Mouse (Mus musculus) myocyte (in vitro differentiated cells): ENCODE results near the gene Commd1. TPM values are rescaled to one million over a fixed set of nuclear protein-coding genes. Genes with fewer than 3 reads are reported as not detected.

Source experiments
- H3K27me3 ChIP-seq: one replicate; pipeline ENCODE4 v1.6.1; 2011; ENCODE audit not compliant: control insufficient read depth, insufficient read depth, insufficient read length
- H3K36me3 ChIP-seq: one replicate; pipeline ENCODE4 v1.6.1; 2011; ENCODE audit not compliant: control insufficient read depth, insufficient read depth
- H3K4me2 ChIP-seq: one replicate; pipeline ENCODE4 v1.6.1; 2011; ENCODE audit warnings: low read depth, control low read depth
- H3K4me3 ChIP-seq: one replicate; pipeline ENCODE4 v1.5.1; 2011; ENCODE audit warnings: mild to moderate bottlenecking, control low read depth, moderate library complexity
- H3K79me2 ChIP-seq: one replicate; pipeline ENCODE4 v1.6.1; 2011; ENCODE audit not compliant: control insufficient read depth, insufficient read depth
- H3ac ChIP-seq: one replicate; pipeline ENCODE4 v1.6.1; 2011; ENCODE audit not compliant: control insufficient read depth, insufficient read length
- CEBPB ChIP-seq: IDR thresholded peaks from 2 replicates; pipeline ENCODE4 v1.6.1; 2011; ENCODE audit warnings: mild to moderate bottlenecking, moderate library complexity; ENCODE audit not compliant: poor library complexity, insufficient read depth, severe bottlenecking
- E2F4 ChIP-seq: IDR thresholded peaks from one replicate; pipeline ENCODE4 v1.6.1; 2011; ENCODE audit warnings: mild to moderate bottlenecking, control low read depth, moderate library complexity; ENCODE audit not compliant: insufficient read depth
- MAX ChIP-seq: IDR thresholded peaks from one replicate; pipeline ENCODE4 v1.6.1; 2011; ENCODE audit warnings: low read depth, mild to moderate bottlenecking, control low read depth
- MYOD1 ChIP-seq, 3 experiments: IDR thresholded peaks; one replicate each; pipeline ENCODE4 v1.6.1; 2011; ENCODE audit warnings: control low read depth in 2 of 3, low read depth in 2 of 3, mild to moderate bottlenecking in 2 of 3, moderate library complexity in 1 of 3; ENCODE audit not compliant: insufficient read length in 2 of 3, control insufficient read depth in 1 of 3
- MYOG ChIP-seq, 3 experiments: IDR thresholded peaks; one replicate each; pipeline ENCODE4 v1.6.1; 2011; ENCODE audit warnings: control low read depth in 2 of 3, low read depth in 2 of 3, mild to moderate bottlenecking in 2 of 3; ENCODE audit not compliant: insufficient read length in 2 of 3, control insufficient read depth in 1 of 3, insufficient read depth in 1 of 3
- POLR2A ChIP-seq: IDR thresholded peaks from one replicate; pipeline ENCODE4 v1.6.1; 2011; ENCODE audit warnings: low read depth, mild to moderate bottlenecking, control low read depth, moderate library complexity; ENCODE audit not compliant: insufficient read length
- POLR2AphosphoS2 ChIP-seq: IDR thresholded peaks from one replicate; pipeline ENCODE4 v1.6.1; 2011; ENCODE audit warnings: low read depth, control low read depth; ENCODE audit not compliant: insufficient read length
- REST ChIP-seq: IDR thresholded peaks from one replicate; pipeline ENCODE4 v1.6.1; 2011; ENCODE audit warnings: mild to moderate bottlenecking, control low read depth, moderate library complexity; ENCODE audit not compliant: insufficient read depth, insufficient read length
- SRF ChIP-seq: IDR thresholded peaks from one replicate; pipeline ENCODE4 v1.6.1; 2011; ENCODE audit warnings: low read depth; ENCODE audit not compliant: control insufficient read depth, insufficient read length
- TCF12 ChIP-seq: IDR thresholded peaks from one replicate; pipeline ENCODE4 v1.6.1; 2011; ENCODE audit warnings: mild to moderate bottlenecking, control low read depth; ENCODE audit not compliant: poor library complexity, insufficient read depth, severe bottlenecking
- TCF3 ChIP-seq: IDR thresholded peaks from one replicate; pipeline ENCODE4 v1.6.1; 2011; ENCODE audit warnings: low read depth, control low read depth; ENCODE audit not compliant: insufficient read length
- USF1 ChIP-seq: IDR thresholded peaks from one replicate; pipeline ENCODE4 v1.6.1; 2011; ENCODE audit warnings: low read depth, mild to moderate bottlenecking, control low read depth, moderate library complexity
- polyA plus RNA-seq: library from polyadenylated mRNA; unstranded; fragments of >200 nt; fragmentation: generic; extraction: Trizol; gene quantifications from one replicate; pipeline ENCODE4 v1.2.1, GENCODE M21; 2012; ENCODE audit warnings: missing spikeins

Commd1 gene
- polyA plus RNA-seq, 1 experiment: 174 TPM

GRCm38 (mm10) chr11:22867691-22868090 is 114.5 kb downstream of the Commd1 start:
- Histone ChIP-seq H3K79me2 (no peaks in the 10 kb centered on the region), H3K36me3 (no peaks in the 10 kb centered on the region), H3ac (no peak overlapping the region), H3K27me3 (no peaks in the 10 kb centered on the region), H3K4me3 (no peak overlapping the region), H3K4me2 (no peak overlapping the region)
- TF ChIP-seq E2F4 (no peak), REST (no peak), USF1 (no peak), POLR2AphosphoS2 (no peak), TCF12 (no peak), CEBPB (no peak), POLR2A (no peak), MYOD1 (IDR thresholded peaks at IDR 0.05; ENCODE audit: control insufficient read depth in 1 of 3, insufficient read length in 2 of 3, low read depth in 2 of 3) (no peak)

GRCm38 (mm10) chr11:22865635-22866246 is 116.4 kb downstream of the Commd1 start:
- H3K79me2 ChIP-seq: no peaks in the 10 kb centered on the region
- no peaks in the 10 kb centered on the region for H3K27me3 ChIP-seq
- H3ac ChIP-seq: no peak overlapping the region
- no peak overlapping the region for H3K4me2 ChIP-seq
- H3K36me3 ChIP-seq: no peaks in the 10 kb centered on the region
- no peak overlapping the region for H3K4me3 ChIP-seq
- no peak for TF ChIP-seq POLR2AphosphoS2
- TF ChIP-seq POLR2A: no peak
- TF ChIP-seq E2F4: no peak
- no peak for TF ChIP-seq MYOD1 (IDR thresholded peaks at IDR 0.05; ENCODE audit: control insufficient read depth in 1 of 3, insufficient read length in 2 of 3, low read depth in 2 of 3)
- no peak for TF ChIP-seq TCF3

DNA sequence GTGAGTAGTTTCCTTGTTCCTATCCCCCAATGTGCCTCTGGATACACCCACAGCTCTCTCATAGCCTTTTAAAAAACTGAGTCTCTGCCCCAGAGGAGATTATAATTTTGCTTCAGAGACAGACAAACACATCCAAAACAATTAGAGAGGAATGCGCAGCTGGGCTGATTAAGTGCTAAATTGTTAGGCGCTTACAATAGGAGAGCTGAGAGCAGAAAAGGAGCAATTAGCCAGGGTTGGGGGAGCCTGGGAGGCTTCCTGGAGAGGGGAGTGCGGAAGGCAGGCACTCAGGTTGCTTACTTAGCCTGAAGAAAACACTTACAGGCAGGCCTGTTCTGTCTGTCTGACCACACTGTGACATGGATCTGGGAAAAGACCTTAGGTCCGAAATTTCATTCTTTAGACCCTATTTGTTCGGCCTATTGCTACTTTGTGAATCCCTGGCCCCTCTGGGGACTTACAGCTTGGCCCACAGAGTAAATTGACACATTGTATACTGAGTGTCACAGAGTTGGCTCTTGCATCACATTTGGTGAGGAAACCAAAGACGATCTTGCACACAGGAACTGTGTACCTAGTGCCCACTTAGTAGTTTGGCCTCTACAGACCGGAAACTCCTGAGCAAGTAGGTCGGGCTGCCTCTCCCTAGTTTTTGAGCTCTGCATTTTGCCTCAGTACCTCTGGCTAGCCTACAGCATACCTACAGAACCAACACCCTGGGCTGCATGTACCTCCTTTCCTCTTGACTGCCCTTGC is 117.7 kb downstream of the Commd1 start:
- TF ChIP-seq SRF (no peak), POLR2A (no peak), POLR2AphosphoS2 (no peak), MAX (no peak), MYOD1 (IDR thresholded peaks at IDR 0.05; ENCODE audit: control insufficient read depth in 1 of 3, insufficient read length in 2 of 3, low read depth in 2 of 3) (no peak), TCF12 (no peak), CEBPB (no peak), E2F4 (no peak), USF1 (no peak), TCF3 (no peak), MYOG (IDR thresholded peaks at IDR 0.05; ENCODE audit: control insufficient read depth in 1 of 3, insufficient read depth in 1 of 3, insufficient read length in 2 of 3, low read depth in 2 of 3) (no peak), REST (no peak)
- Histone ChIP-seq H3K27me3 (no peaks in the 10 kb centered on the region), H3K4me3 (no peak overlapping the region)

GRCm38 (mm10) chr11:22863581-22863980 is 118.6 kb downstream of the Commd1 start:
- Histone ChIP-seq H3K79me2 (peaks cover 7% of the 10 kb centered on the region), H3K4me2 (no peak overlapping the region), H3K27me3 (no peaks in the 10 kb centered on the region), H3K4me3 (no peak overlapping the region), H3ac (no peak overlapping the region), H3K36me3 (no peaks in the 10 kb centered on the region)
- TF ChIP-seq E2F4 (no peak), REST (no peak), MAX (no peak), MYOD1 (IDR thresholded peaks at IDR 0.05; ENCODE audit: control insufficient read depth in 1 of 3, insufficient read length in 2 of 3, low read depth in 2 of 3) (no peak), SRF (no peak), USF1 (no peak), TCF3 (no peak), MYOG (IDR thresholded peaks at IDR 0.05; ENCODE audit: control insufficient read depth in 1 of 3, insufficient read depth in 1 of 3, insufficient read length in 2 of 3, low read depth in 2 of 3) (no peak), TCF12 (no peak), POLR2A (no peak), POLR2AphosphoS2 (no peak), CEBPB (no peak)

More for the DNA sequence above, 117.7 kb downstream of the Commd1 start:
- Histone ChIP-seq H3K36me3 (no peaks in the 10 kb centered on the region), H3K4me2 (no peak overlapping the region), H3ac (no peak overlapping the region), H3K79me2 (no peaks in the 10 kb centered on the region)

DNA sequence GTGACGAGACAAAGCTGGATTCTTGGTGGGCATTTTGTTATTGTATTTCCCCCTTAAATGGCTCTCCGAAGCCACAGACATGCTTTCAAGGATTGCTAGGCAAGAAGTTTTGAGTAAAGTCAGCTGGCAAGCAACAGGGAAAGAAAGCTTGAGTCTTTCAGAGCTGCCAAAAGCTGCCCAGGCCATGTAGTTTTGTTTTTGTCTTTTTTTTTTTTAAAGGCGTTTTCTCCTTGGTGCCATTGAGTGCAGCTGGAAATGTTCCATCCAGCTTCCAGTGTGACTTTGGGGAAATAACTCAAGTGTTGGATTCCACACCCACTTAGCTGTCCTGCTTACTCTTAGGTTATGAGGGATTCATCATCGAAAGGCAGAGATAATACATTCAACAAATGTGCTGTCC is 120.9 kb downstream of the Commd1 start:
- Histone ChIP-seq H3K4me2 (no peak overlapping the region), H3K36me3 (no peaks in the 10 kb centered on the region), H3K4me3 (no peak overlapping the region), H3K79me2 (peaks cover 30% of the 10 kb centered on the region), H3ac (no peak overlapping the region), H3K27me3 (no peaks in the 10 kb centered on the region)
- TF ChIP-seq REST (no peak), E2F4 (no peak), MYOD1 (IDR thresholded peaks at IDR 0.05; ENCODE audit: control insufficient read depth in 1 of 3, insufficient read length in 2 of 3, low read depth in 2 of 3) (no peak), MYOG (IDR thresholded peaks at IDR 0.05; ENCODE audit: control insufficient read depth in 1 of 3, insufficient read depth in 1 of 3, insufficient read length in 2 of 3, low read depth in 2 of 3) (no peak), SRF (no peak), TCF12 (no peak), TCF3 (no peak), CEBPB (no peak), POLR2AphosphoS2 (no peak), USF1 (no peak), MAX (no peak)
